Mouse (Mus musculus): Measurements from ENCODE around the gene Enthd1. TPM values are rescaled to one million over a fixed set of nuclear protein-coding genes. Genes with fewer than 3 reads are reported as not detected.
"Not testable (repeated sequence)": the region's sequence is repeated elsewhere in the genome, so short reads cannot be mapped to it uniquely, and the experiment has no call there.

The Enthd1 gene
- polyA plus RNA-seq, 1 experiment from 2014 or later = not detected

DNA sequence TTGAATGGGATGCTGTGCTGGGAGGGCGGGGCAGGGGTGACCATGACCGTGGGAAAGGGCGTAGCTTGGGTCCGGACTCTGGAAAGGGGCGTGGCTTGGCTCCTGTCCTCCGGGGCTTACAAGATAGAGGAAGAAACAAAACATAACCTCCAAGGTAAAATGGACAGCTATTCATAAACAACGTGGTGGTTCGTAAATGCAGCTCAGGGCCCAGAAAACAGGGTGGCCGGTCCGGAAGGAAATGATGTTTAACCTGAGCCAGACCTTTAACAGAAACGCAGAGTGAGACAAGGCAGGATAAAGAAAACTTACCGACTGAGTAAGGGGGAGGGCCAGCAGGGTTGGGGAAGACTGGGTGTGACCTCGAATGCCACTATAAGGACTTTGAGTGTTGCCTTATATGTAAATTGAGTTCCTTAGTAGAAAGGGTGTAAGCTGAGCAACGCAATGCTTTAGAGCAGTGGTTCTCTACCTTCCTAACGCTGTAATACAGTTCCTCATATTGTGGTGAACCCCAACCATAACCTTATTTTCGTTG is 34.3 kb upstream of the Enthd1 start:
- DNase-seq (no peak), ATAC-seq (ENCODE audit: low FRiP score, low TSS enrichment) (no peak)
- H3K36me3 ChIP-seq (ENCODE audit: control insufficient read depth, insufficient read depth, low read length) = no peaks in the 10 kb centered on the region
- H3K27ac ChIP-seq (replicated peaks; ENCODE audit: low read depth, low read length) = no peak overlapping the region
- no peak overlapping the region for H3K4me2 ChIP-seq (ENCODE audit: low read length)
- H3K9me3 ChIP-seq (ENCODE audit: control insufficient read depth, low read length) = no peaks in the 10 kb centered on the region
- H3K4me1 ChIP-seq (ENCODE audit: control insufficient read depth, insufficient read depth, low read length) = no peaks in the 10 kb centered on the region
- WGBS = 58% methylated on average over 16 of the region's 16 CpGs
- H3K27me3 ChIP-seq (ENCODE audit: control insufficient read depth, insufficient read depth, low read length) = no peaks in the 10 kb centered on the region
- H3K4me3 ChIP-seq (replicated peaks; ENCODE audit: low read depth, low read length) = no peak overlapping the region
- H3K9ac ChIP-seq (replicated peaks; ENCODE audit: low read length) = no peak overlapping the region

GRCm38 (mm10) chr15:80598750-80599149 is 33.8 kb upstream of the Enthd1 start:
- Histone ChIP-seq H3K27me3 (ENCODE audit: control insufficient read depth, insufficient read depth, low read length) (no peaks in the 10 kb centered on the region), H3K9me3 (ENCODE audit: control insufficient read depth, low read length) (no peaks in the 10 kb centered on the region), H3K4me2 (ENCODE audit: low read length) (no peak overlapping the region), H3K4me3 (replicated peaks; ENCODE audit: low read depth, low read length) (no peak overlapping the region), H3K4me1 (ENCODE audit: control insufficient read depth, insufficient read depth, low read length) (no peaks in the 10 kb centered on the region), H3K9ac (replicated peaks; ENCODE audit: low read length) (no peak overlapping the region), H3K36me3 (ENCODE audit: control insufficient read depth, insufficient read depth, low read length) (no peaks in the 10 kb centered on the region), H3K27ac (replicated peaks; ENCODE audit: low read depth, low read length) (no peak overlapping the region)
- WGBS = 70% methylated on average over 12 of the region's 12 CpGs
- ATAC-seq (ENCODE audit: low FRiP score, low TSS enrichment) (no peak), DNase-seq (no peak)

- Histone ChIP-seq H3K36me3 (ENCODE audit: control insufficient read depth, insufficient read depth, low read length) (no peaks in the 10 kb centered on the region), H3K9me3 (ENCODE audit: control insufficient read depth, low read length) (no peaks in the 10 kb centered on the region), H3K27me3 (ENCODE audit: control insufficient read depth, insufficient read depth, low read length) (no peaks in the 10 kb centered on the region), H3K4me1 (ENCODE audit: control insufficient read depth, insufficient read depth, low read length) (no peaks in the 10 kb centered on the region), H3K4me2 (ENCODE audit: low read length) (no peak overlapping the region), H3K4me3 (replicated peaks; ENCODE audit: low read depth, low read length) (no peak overlapping the region), H3K9ac (replicated peaks; ENCODE audit: low read length) (no peak overlapping the region), H3K27ac (replicated peaks; ENCODE audit: low read depth, low read length) (no peak overlapping the region)
- 78% methylated on average over 5 of the region's 5 CpGs for WGBS
- no peak for ATAC-seq (ENCODE audit: low FRiP score, low TSS enrichment)
- DNase-seq = no peak
These were observed 28.9 kb upstream of the Enthd1 start for GRCm38 (mm10) chr15:80593877-80594276.

GRCm38 (mm10) chr15:80592737-80593136 is 27.8 kb upstream of the Enthd1 start:
- H3K27me3 ChIP-seq (ENCODE audit: control insufficient read depth, insufficient read depth, low read length) = no peaks in the 10 kb centered on the region
- H3K4me3 ChIP-seq (replicated peaks; ENCODE audit: low read depth, low read length) = no peak overlapping the region
- 73% methylated on average over 6 of the region's 6 CpGs for WGBS
- H3K9ac ChIP-seq (replicated peaks; ENCODE audit: low read length) = no peak overlapping the region
- no peaks in the 10 kb centered on the region for H3K9me3 ChIP-seq (ENCODE audit: control insufficient read depth, low read length)
- H3K4me1 ChIP-seq (ENCODE audit: control insufficient read depth, insufficient read depth, low read length) = no peaks in the 10 kb centered on the region
- no peak for ATAC-seq (ENCODE audit: low FRiP score, low TSS enrichment)
- no peaks in the 10 kb centered on the region for H3K36me3 ChIP-seq (ENCODE audit: control insufficient read depth, insufficient read depth, low read length)
- H3K27ac ChIP-seq (replicated peaks; ENCODE audit: low read depth, low read length) = no peak overlapping the region
- no peak for DNase-seq
- no peak overlapping the region for H3K4me2 ChIP-seq (ENCODE audit: low read length)

- Histone ChIP-seq H3K4me1 (ENCODE audit: control insufficient read depth, insufficient read depth, low read length) (peaks cover 13% of the 10 kb centered on the region; the same call in 1 of the 2 replicates), H3K9me3 (ENCODE audit: control insufficient read depth, low read length) (no peaks in the 10 kb centered on the region), H3K27ac (replicated peaks; ENCODE audit: low read depth, low read length) (no peak overlapping the region), H3K9ac (replicated peaks; ENCODE audit: low read length) (no peak overlapping the region), H3K4me3 (replicated peaks; ENCODE audit: low read depth, low read length) (no peak overlapping the region), H3K36me3 (ENCODE audit: control insufficient read depth, insufficient read depth, low read length) (no peaks in the 10 kb centered on the region), H3K4me2 (ENCODE audit: low read length) (no peak overlapping the region), H3K27me3 (ENCODE audit: control insufficient read depth, insufficient read depth, low read length) (no peaks in the 10 kb centered on the region)
- WGBS = 94% methylated on average over 5 of the region's 5 CpGs
- ATAC-seq (ENCODE audit: low FRiP score, low TSS enrichment) = no peak
- DNase-seq = no peak
These were observed 25.7 kb upstream of the Enthd1 start for GRCm38 (mm10) chr15:80590641-80591040.

DNA sequence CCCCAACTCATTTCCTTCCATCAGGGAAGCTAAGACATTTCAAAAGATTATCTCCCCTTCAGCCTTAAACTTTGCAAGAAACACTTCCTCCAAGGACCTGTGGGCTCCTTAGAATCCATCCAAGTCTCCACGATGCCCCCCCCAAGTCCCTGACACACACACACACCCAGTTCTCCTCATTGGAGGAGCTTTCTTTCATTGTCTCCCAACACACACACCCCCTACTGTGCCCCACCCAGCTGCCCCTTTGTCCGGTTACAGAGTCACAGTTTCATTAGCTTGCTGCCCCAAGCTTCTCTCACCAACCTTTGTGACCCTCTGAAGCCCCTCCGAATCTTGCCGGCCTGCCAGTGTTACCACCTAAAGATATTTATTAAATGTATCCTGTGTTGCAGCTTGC is 21.3 kb upstream of the Enthd1 start:
- H3K4me1 ChIP-seq (ENCODE audit: control insufficient read depth, insufficient read depth, low read length) = peaks cover 13% of the 10 kb centered on the region; the same call in 1 of the 2 replicates
- no peaks in the 10 kb centered on the region for H3K27me3 ChIP-seq (ENCODE audit: control insufficient read depth, insufficient read depth, low read length)
- no peak for DNase-seq
- H3K9me3 ChIP-seq (ENCODE audit: control insufficient read depth, low read length) = no peaks in the 10 kb centered on the region
- no peak overlapping the region for H3K4me2 ChIP-seq (ENCODE audit: low read length)
- no peak overlapping the region for H3K27ac ChIP-seq (replicated peaks; ENCODE audit: low read depth, low read length)
- no peaks in the 10 kb centered on the region for H3K36me3 ChIP-seq (ENCODE audit: control insufficient read depth, insufficient read depth, low read length)
- H3K9ac ChIP-seq (replicated peaks; ENCODE audit: low read length) = no peak overlapping the region
- H3K4me3 ChIP-seq (replicated peaks; ENCODE audit: low read depth, low read length) = no peak overlapping the region
- 13% methylated on average over 4 of the region's 4 CpGs for WGBS
- ATAC-seq (ENCODE audit: low FRiP score, low TSS enrichment) = no peak

DNA sequence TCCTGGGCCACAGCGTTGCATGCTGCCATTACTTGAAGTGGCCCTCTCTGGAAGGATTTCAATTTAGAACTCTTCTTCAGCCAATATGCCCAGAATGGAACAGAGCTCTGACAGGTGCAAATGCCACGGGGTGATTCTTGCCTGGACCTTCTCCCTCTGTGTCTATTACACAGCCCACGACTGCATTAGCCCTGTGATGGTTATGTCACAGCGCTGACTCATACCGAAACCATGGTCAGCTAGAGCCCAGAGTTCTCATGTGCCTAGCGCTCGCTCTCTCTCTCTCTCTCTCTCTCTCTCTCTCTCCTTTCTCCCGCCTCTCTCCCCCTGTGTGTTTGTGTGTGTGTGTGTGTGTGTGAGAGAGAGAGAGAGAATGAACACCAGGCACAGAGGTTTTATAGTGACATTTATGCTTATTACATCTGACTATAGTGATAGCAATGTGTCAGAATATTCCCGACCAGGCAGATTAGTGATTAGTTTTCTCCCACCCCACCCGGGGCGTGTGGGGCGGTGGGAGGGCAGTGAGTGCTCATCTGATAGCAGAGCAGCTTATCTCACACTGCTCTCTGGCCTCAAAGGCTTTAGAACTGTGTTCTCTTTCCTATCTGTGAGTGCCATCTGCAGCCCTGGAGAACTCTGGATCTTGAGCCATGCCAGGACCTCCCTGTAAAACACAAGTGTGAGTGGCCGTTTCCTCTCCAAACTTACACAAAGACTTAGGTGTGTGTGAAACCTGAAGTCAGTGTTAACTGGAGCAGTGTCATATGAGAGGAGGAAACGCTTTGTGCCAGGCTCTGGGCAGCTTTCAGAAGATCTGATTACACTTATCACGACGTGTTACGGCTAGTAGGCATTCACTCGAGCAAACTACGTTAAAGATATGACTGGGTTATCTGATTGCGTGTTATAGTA is 17.9 kb upstream of the Enthd1 start:
- H3K27me3 ChIP-seq (ENCODE audit: control insufficient read depth, insufficient read depth, low read length) = no peaks in the 10 kb centered on the region
- H3K36me3 ChIP-seq (ENCODE audit: control insufficient read depth, insufficient read depth, low read length) = no peaks in the 10 kb centered on the region
- H3K4me1 ChIP-seq (ENCODE audit: control insufficient read depth, insufficient read depth, low read length) = peaks cover 17% of the 10 kb centered on the region
- H3K4me2 ChIP-seq (ENCODE audit: low read length) = no peak overlapping the region
- DNase-seq = no peak
- H3K9ac ChIP-seq (replicated peaks; ENCODE audit: low read length) = no peak overlapping the region
- 73% methylated on average over 20 of the region's 20 CpGs for WGBS
- no peak for ATAC-seq (ENCODE audit: low FRiP score, low TSS enrichment)
- H3K9me3 ChIP-seq (ENCODE audit: control insufficient read depth, low read length) = no peaks in the 10 kb centered on the region
- H3K4me3 ChIP-seq (replicated peaks; ENCODE audit: low read depth, low read length) = no peak overlapping the region
- H3K27ac ChIP-seq (replicated peaks; ENCODE audit: low read depth, low read length) = no peak overlapping the region

DNA sequence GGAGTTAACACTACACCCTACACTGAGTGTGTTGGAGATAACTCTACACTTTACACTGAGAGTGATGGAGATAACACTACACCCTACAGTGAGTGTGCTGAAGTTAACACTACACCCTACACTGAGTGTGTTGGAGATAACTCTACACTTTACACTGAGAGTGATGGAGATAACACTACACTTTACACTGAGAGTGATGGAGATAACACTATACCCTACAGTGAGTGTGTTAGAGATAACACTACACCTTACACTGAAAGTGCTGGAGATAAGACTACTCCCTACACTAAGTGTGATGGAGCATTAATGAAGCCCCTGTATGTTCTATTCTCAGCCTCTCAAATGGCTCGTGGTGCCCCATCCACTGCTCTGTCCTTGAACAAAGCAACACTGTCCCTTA is 15.6 kb upstream of the Enthd1 start:
- H3K27ac ChIP-seq (replicated peaks; ENCODE audit: low read depth, low read length); ATAC-seq (ENCODE audit: low FRiP score, low TSS enrichment); DNase-seq; H3K4me2 ChIP-seq (ENCODE audit: low read length); H3K36me3 ChIP-seq (ENCODE audit: control insufficient read depth, insufficient read depth, low read length); H3K9me3 ChIP-seq (ENCODE audit: control insufficient read depth, low read length); H3K4me3 ChIP-seq (replicated peaks; ENCODE audit: low read depth, low read length); H3K9ac ChIP-seq (replicated peaks; ENCODE audit: low read length); H3K27me3 ChIP-seq (ENCODE audit: control insufficient read depth, insufficient read depth, low read length): not testable (repeated sequence)
- 60% methylated on average over 1 of the region's 1 CpGs for WGBS
- peaks cover 15% of the 10 kb centered on the region; the same call in 1 of the 2 replicates for H3K4me1 ChIP-seq (ENCODE audit: control insufficient read depth, insufficient read depth, low read length)

GRCm38 (mm10) chr15:80579121-80579520 is 14.2 kb upstream of the Enthd1 start:
- DNase-seq = no peak
- no peaks in the 10 kb centered on the region for H3K36me3 ChIP-seq (ENCODE audit: control insufficient read depth, insufficient read depth, low read length)
- H3K9me3 ChIP-seq (ENCODE audit: control insufficient read depth, low read length) = no peaks in the 10 kb centered on the region
- no peak overlapping the region for H3K4me2 ChIP-seq (ENCODE audit: low read length)
- 65% methylated on average over 3 of the region's 3 CpGs for WGBS
- H3K9ac ChIP-seq (replicated peaks; ENCODE audit: low read length) = no peak overlapping the region
- H3K4me3 ChIP-seq (replicated peaks; ENCODE audit: low read depth, low read length) = no peak overlapping the region
- H3K4me1 ChIP-seq (ENCODE audit: control insufficient read depth, insufficient read depth, low read length) = peaks cover 15% of the 10 kb centered on the region; the same call in 1 of the 2 replicates
- H3K27me3 ChIP-seq (ENCODE audit: control insufficient read depth, insufficient read depth, low read length) = no peaks in the 10 kb centered on the region
- H3K27ac ChIP-seq (replicated peaks; ENCODE audit: low read depth, low read length) = no peak overlapping the region
- no peak for ATAC-seq (ENCODE audit: low FRiP score, low TSS enrichment)
